Mouse (Mus musculus) Patski (cell line): ENCODE measurements around the gene Acss3. TPM values are rescaled to one million over a fixed set of nuclear protein-coding genes. Genes with fewer than 3 reads are reported as not detected.

ENCODE experiments used
- ATAC-seq: fragments of 100-300 bp; one replicate; pipeline ENCODE4 v1.8.0; 2021
- CTCF ChIA-PET: fragments of 350-600 bp; sonication (Branson Sonifier 250); formaldehyde crosslinking; loops from one replicate; lab custom pipeline; 2022; ENCODE audit warnings: inconsistent platforms; lab: Charles Lee
- POLR2A ChIA-PET: fragments of 350-600 bp; sonication (Branson Sonifier 250); formaldehyde crosslinking; loops from one replicate; lab custom pipeline; 2022; ENCODE audit warnings: antibody characterized with exemption, inconsistent platforms; lab: Charles Lee
- DNase-seq: peaks from one replicate; pipeline ENCODE4 v3.0.0-alpha.2; 2011; ENCODE audit warnings: low read depth, low spot score
- H3K27me3 ChIP-seq: fragments of 371-371 bp; one replicate; pipeline ENCODE4 v1.5.1; 2021
- CTCF ChIP-seq: fragments of 100-300 bp; IDR thresholded peaks from one replicate; pipeline ENCODE4 v1.5.1; 2021
- in situ Hi-C: fragments of 300-500 bp; cut with MboI; formaldehyde crosslinking; loops from 3 replicates; pipeline ENCODE4 v1.11.1; 2018; ENCODE audit warnings: low pct_unique_long_range_greater_than_20kb, mixed read lengths
- polyA plus RNA-seq: library from polyadenylated mRNA; unstranded; gene quantifications from one replicate; pipeline ENCODE4 v1.2.3, GENCODE M21; 2021

The Acss3 gene
- polyA plus RNA-seq, 1 experiment from 2014 or later = 5.5 TPM

DNA sequence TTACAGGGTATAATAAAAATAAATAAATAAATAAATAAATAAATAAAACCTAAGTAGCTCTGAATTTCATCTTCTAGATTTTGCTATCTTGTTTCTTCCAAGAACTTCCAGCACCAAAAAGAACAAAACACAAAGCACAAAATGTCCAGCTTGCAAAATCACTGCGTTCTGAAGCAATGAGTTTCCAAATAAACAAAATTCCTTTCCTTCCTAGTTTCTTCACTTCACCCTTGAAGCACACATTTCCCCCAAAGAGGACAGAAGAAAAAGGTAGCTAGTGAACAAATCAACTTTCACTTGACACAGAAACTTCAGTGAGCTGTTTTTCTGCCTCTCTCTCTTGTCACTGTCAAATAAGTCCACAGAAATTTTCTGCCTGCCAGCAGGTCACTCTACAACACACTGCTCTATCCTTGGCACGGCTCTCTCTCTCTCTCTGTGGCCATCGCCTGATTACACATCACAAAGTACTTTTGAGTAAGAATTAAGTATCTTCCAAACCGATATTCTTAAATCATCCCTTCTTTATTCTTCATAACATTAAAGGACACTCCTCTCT, 6.7 kb downstream of the Acss3 start:
- ATAC-seq = no peak
- CTCF ChIA-PET = interaction anchor here (1.2 kb wide), 1 partner anchor 27 kb away, joined by 4 read pairs; no protein-coding TSS in a partner anchor
- H3K27me3 ChIP-seq = no peaks in the 10 kb centered on the region
- no peak for DNase-seq
- in situ Hi-C loops = no loop called here
- POLR2A ChIA-PET = interaction anchor here (0.6 kb wide), 1 partner anchor 241 kb away, joined by 3 read pairs; no protein-coding TSS in a partner anchor
- TF ChIP-seq CTCF = no peak

DNA sequence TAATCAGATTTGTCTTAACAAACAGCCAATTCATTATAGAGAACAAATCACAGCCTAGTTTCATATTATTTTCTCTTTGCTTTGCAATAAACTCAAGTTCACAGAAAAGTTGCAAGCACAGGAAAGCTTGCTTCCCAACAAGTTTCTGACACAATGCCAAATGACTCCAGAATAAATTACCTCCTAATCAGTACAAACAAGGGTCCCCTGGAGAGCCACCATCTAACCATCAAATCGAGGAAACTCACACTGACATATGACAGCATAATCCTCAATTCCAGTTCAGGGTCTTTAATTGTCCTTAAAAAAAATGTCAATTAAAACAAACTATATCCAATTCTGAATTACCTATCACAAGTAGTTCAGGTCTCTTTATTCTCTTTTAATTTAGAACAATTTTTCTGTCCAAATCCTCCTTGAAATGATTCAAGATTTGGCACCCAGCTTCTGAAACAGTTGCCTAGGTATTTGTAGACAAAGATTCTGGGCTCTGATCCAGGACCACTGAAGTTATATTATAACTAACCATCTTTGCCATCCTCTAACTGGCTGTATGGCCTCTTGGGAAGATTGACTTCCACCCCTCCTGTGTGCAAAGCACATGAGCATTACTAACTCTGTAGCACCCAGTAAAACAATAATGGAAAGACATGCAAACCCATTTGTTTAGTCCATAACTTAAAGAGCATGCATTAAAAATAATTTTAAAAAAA, 7.4 kb downstream of the Acss3 start:
- DNase-seq (peak; percentile 91), ATAC-seq (peak; percentile 87)
- no peak for TF ChIP-seq CTCF

DNA sequence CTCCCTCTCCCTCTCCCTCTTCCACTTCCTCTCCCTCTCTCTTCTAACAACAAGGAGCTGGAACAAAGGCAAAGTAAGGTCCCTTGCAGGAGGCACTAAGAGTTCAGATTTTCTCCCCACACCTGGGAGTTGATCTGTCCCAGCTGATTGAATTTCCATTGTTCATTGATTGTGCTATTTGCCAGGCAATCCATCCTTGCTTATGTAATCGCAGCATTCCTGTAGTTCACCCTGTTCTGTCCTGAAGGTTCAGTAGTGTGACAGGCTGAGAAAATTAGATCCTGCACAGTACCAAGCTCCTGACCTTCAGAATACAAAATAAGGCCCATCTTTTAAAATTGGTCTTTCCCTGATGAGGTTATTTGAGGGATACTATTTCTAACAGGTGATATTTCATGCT, 8.3 kb downstream of the Acss3 start:
- DNase-seq = no peak
- TF ChIP-seq CTCF = no peak
- ChIA-PET CTCF (no interaction called here), POLR2A (no interaction called here)
- no peaks in the 10 kb centered on the region for H3K27me3 ChIP-seq
- in situ Hi-C loops = no loop called here
- no peak for ATAC-seq

More for the DNA sequence above, 7.4 kb downstream of the Acss3 start:
- ChIA-PET CTCF (interaction anchor here (1.2 kb wide), 1 partner anchor 28 kb away, joined by 4 read pairs; no protein-coding TSS in a partner anchor), POLR2A (interaction anchor here (0.6 kb wide), 1 partner anchor 242 kb away, joined by 3 read pairs; no protein-coding TSS in a partner anchor)
- in situ Hi-C loops = no loop called here
- H3K27me3 ChIP-seq = no peaks in the 10 kb centered on the region

DNA sequence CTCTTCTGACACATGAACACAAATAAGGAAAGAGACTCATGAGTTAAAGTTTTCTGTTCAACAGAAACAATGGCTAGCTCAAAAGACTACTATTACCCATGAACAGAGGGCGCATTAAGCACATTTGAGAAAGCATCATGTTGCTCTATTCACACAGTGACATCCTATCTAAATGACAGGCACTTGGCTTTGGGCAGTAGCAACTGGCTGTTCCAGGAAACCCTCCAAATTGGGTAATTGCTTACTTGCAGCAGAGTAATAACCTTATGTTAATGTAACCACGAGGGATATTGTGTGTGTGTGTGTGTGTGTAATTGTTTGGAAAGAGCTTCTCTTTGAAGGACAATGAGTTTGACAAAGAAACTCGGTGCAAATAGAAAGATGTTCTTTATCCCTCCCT, 29.0 kb downstream of the Acss3 start:
- no peaks in the 10 kb centered on the region for H3K27me3 ChIP-seq
- POLR2A ChIA-PET = no interaction called here
- in situ Hi-C loops = no loop called here
- CTCF ChIA-PET = interaction anchor here (2.0 kb wide), 1 partner anchor 19 kb away, joined by 4 read pairs; no protein-coding TSS in a partner anchor
- TF ChIP-seq CTCF = no peak
- ATAC-seq = no peak
- no peak for DNase-seq

DNA sequence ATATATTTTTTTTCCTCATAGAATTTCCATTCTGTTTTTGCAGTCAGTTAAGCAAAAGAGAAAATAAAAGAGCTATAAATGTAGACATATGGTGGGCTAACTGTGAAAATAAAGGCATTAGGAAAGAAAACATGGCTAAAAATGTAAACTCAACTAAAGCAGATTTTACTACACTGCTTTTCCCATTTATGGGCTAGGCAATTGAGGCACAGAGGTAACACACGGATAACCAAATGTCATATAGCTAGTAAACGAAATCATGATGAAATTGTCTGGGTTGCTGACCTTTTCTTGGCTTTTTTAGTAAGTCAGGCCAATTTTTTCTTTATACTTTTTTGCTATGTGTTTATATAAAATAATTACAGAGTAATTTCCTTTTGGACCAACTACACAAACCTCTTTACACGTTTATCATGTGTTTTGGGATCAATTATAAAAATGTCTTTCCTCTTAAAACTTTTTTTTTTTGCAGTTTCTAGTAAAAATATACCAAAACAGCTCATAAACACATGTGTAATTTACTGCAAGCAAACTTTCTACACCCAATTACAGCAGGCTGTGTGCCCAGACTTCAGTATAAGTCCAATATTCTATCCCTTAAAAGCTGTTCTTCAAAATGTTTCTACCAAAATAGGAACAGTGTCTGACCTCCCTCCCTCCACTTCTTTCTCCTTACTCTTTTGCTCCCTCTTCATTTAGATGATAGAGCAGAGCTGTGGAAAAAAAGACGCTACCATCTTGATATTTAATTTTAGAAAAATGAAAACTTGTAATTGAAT, 69.4 kb downstream of the Acss3 start:
- H3K27me3 ChIP-seq = no peaks in the 10 kb centered on the region
- DNase-seq (no peak), ATAC-seq (no peak)
- in situ Hi-C loops = no loop called here
- ChIA-PET CTCF (interaction anchor here (2.0 kb wide), 1 partner anchor 21 kb away, joined by 6 read pairs; no protein-coding TSS in a partner anchor), POLR2A (no interaction called here)
- TF ChIP-seq CTCF = no peak

DNA sequence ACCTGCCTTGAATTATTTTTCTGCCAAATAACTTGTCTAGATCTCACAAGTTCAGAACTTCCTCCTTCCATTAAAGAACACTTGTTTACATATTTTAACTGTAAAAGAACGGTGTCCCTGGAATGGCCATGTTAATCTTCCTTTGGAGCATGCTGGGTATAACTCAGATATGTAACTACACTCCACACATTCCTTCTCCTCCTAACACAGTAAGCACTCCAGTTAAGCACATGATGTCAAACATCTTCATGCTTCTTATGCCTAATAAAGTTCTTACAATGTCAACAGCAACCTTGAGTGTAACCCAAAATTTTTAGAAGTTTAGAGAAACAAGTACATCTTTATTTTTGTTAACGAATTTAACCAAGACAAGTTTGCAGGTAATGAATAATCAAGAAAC, 73.0 kb downstream of the Acss3 start:
- ChIA-PET CTCF (no interaction called here), POLR2A (no interaction called here)
- ATAC-seq = no peak
- no peak for DNase-seq
- no peak for TF ChIP-seq CTCF
- in situ Hi-C loops = no loop called here
- no peaks in the 10 kb centered on the region for H3K27me3 ChIP-seq

DNA sequence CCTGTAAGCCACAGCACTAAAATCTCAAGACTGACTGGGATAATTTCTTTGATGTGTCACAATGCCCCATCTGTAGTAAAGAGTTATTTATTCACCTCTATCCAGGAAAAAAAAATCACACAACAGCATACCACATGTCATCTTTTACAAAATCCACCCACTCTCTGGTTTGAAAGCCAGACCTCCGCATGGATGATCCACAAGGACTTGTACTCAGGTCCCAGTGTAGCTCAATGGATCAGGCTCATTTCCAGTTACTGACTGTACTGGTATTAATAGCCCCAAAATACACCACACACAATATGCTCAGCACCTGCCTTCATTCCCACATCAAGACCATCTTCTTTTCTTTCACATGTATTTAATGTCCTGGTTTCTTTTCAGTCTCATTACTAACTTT, 80.8 kb downstream of the Acss3 start:
- in situ Hi-C loops = no loop called here
- TF ChIP-seq CTCF = no peak
- ChIA-PET POLR2A (no interaction called here), CTCF (interaction anchor here (0.8 kb wide), 1 partner anchor 16 kb away, joined by 3 read pairs; no protein-coding TSS in a partner anchor)
- H3K27me3 ChIP-seq = no peaks in the 10 kb centered on the region
- ATAC-seq = no peak
- no peak for DNase-seq

DNA sequence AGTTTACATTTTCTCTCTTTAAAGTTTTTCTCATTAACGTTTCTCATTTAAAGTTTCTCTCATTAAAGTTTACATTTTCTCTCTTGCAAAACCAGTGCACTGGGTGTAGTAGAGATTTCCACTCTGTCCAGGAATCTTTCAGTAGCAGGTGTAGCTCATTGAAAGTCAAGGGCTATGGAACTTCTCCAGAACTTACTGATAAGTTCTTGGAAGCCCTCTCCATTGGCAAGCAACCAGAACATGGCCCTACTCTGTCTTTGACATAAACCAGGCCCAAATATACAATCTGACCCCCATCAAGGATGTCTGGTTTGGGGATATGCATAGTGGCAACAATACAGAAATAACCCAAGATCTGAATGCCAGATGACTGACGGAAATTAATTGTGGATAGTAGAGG, 82.6 kb downstream of the Acss3 start:
- CTCF ChIA-PET = no interaction called here
- no peak for TF ChIP-seq CTCF
- no peak for DNase-seq
- no peak for ATAC-seq
- POLR2A ChIA-PET = interaction anchor here (0.5 kb wide), 1 partner anchor 19 kb away, joined by 3 read pairs; no protein-coding TSS in a partner anchor
- in situ Hi-C loops = no loop called here
- no peaks in the 10 kb centered on the region for H3K27me3 ChIP-seq

DNA sequence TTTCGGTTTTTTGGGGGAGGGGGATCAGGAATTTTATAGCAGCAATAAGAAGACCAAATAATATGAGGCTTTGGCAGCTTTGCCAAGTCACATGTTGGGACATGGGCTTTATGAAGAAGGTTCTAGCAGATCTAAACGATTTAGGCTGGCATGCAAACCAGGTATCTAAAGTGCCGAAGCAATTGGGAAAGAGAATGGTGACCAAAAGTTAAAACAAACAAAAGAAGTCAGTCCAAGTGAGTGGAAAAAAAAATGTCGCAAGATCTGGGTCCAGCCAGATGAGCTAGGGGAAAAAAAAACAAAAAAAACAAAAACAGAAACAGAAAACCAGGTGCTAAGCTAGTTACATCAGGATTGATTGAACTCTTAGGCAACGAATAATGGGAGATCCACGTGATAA, 83.1 kb downstream of the Acss3 start:
- no peak for ATAC-seq
- CTCF ChIA-PET = interaction anchor here (1.4 kb wide), 1 partner anchor 9 kb away, joined by 3 read pairs; no protein-coding TSS in a partner anchor

DNA sequence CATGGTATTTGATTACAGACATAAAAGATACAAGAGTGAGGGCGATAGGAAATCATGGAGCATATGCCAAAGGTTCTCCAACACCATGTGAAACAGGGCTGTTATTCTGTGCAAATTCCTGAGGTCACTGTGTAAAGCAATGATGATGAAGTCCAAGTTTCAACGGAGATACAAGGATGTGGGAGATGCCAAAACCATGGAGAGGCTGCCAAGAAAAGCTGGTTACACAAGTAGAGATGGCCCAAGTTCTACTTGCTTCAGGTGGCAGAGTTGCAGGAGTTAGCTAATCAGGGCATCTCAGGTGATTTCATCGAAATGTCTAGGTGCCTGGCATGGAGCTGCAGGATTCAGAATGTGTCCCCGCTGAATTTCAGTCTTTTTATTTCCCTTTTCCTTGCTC, 84.3 kb downstream of the Acss3 start:
- ATAC-seq (no peak), DNase-seq (no peak)
- TF ChIP-seq CTCF = no peak
- ChIA-PET POLR2A (no interaction called here), CTCF (interaction anchor here (1.4 to 1.5 kb wide), 2 partner anchors 10 to 18 kb away, joined by 3 read pairs; no protein-coding TSS in a partner anchor)
- no peaks in the 10 kb centered on the region for H3K27me3 ChIP-seq
- in situ Hi-C loops = no loop called here

More for the DNA sequence above, 83.1 kb downstream of the Acss3 start:
- POLR2A ChIA-PET = interaction anchor here (0.5 kb wide), 1 partner anchor 20 kb away, joined by 3 read pairs; no protein-coding TSS in a partner anchor
- DNase-seq = no peak
- in situ Hi-C loops = no loop called here
- no peak for TF ChIP-seq CTCF
- H3K27me3 ChIP-seq = no peaks in the 10 kb centered on the region
